Comparison of ENCODE assay signal across 11 mouse cellular contexts in genomic region chr10:60027619-60028084, GRCm38 (mm10). TPM values are rescaled to one million over a fixed set of nuclear protein-coding genes. Genes with fewer than 3 reads are reported as not detected.
DNase-seq lines count a peak whose midpoint lies in the region; ATAC-seq and TF ChIP-seq lines count a peak whose summit lies in the region.
"Had no signal": no experiment of that assay in that cellular context is flagged by ENCODE, and none has a peak within 500 bp of the region (broad histone marks: within the 10 kb centered on the region; RNA-seq: fewer than 3 reads in every experiment).

No protein-coding gene starts in this region.

- H3K9me3 ChIP-seq in lung, postnatal 0 days (ENCODE audit: low read length), result no peaks in the 10 kb centered on the region
- no peaks in the 10 kb centered on the region for H3K9me3 ChIP-seq in intestine, embryonic 14.5 days (ENCODE audit: control insufficient read depth, low read length)

- no peak overlapping the region for H3K4me3 ChIP-seq in lung, postnatal 0 days (ENCODE audit: low read depth, low read length)
- no peak overlapping the region for H3K4me3 ChIP-seq in intestine, embryonic 14.5 days (ENCODE audit: low read depth, low read length)
- no peak overlapping the region for H3K4me3 ChIP-seq in olfactory bulb, adult 2 months (ENCODE audit: insufficient read depth, low read depth, low read length)

- H3K36me3 ChIP-seq in lung, postnatal 0 days (ENCODE audit: insufficient read depth, low read length), result no peaks in the 10 kb centered on the region
- H3K36me3 ChIP-seq in intestine, embryonic 14.5 days (ENCODE audit: control insufficient read depth, insufficient read depth, low read length), result no peaks in the 10 kb centered on the region

- H3K9ac ChIP-seq in lung, postnatal 0 days (replicated peaks; ENCODE audit: low read depth), result no peak overlapping the region
- H3K9ac ChIP-seq in intestine, embryonic 14.5 days (ENCODE audit: low read length), result no peak overlapping the region

- DNase-seq in lung, postnatal 0 days (ENCODE audit: low spot score), result peak; percentile 26
- no peak for DNase-seq in lung, postnatal 25 days (ENCODE audit: low spot score)
- peak; percentile 71 for DNase-seq in brain, embryonic 14.5 days (ENCODE audit: low read depth)
- no peak for DNase-seq in intestine, embryonic 14.5 days (ENCODE audit: low spot score)
- DNase-seq in testis, postnatal 14 days (ENCODE audit: low spot score), result no peak
- DNase-seq in liver, result no peak
- no peak for DNase-seq in layer of hippocampus, adult 18-20 months (ENCODE audit: low spot score in 2 of 2)
- DNase-seq: heart, postnatal 14 days had no signal

- no peak overlapping the region for H3K4me2 ChIP-seq in lung, postnatal 0 days (replicated peaks; ENCODE audit: low read depth, low read length)
- H3K4me2 ChIP-seq in intestine, embryonic 14.5 days (ENCODE audit: low read length), result no peak overlapping the region

- no peaks in the 10 kb centered on the region for H3K27me3 ChIP-seq in lung, postnatal 0 days (replicated peaks; ENCODE audit: insufficient read depth, low read length)
- H3K27me3 ChIP-seq in intestine, embryonic 14.5 days (replicated peaks; ENCODE audit: control insufficient read depth, insufficient read depth, low read length), result no peaks in the 10 kb centered on the region
- H3K27me3 ChIP-seq: Patski had no signal

- no peak for TF ChIP-seq EP300 in lung, postnatal 0 days (IDR thresholded peaks at IDR 0.05)

- H3K27ac ChIP-seq in lung, postnatal 0 days (ENCODE audit: low read length), result no peak overlapping the region
- peak overlapping the region; percentile 60 for H3K27ac ChIP-seq in intestine, embryonic 14.5 days (ENCODE audit: low read depth)
- peak overlapping the region; percentile 53 for H3K27ac ChIP-seq in olfactory bulb, adult 2 months (ENCODE audit: insufficient read depth, low read depth, low read length)
- H3K27ac ChIP-seq: macrophage had no signal

- TF ChIP-seq CTCF in lung, postnatal 0 days (IDR thresholded peaks at IDR 0.05), result no peak
- no peak for TF ChIP-seq CTCF in brain, embryonic 14.5 days (IDR thresholded peaks at IDR 0.05; ENCODE audit: borderline replicate concordance, extremely low read depth, insufficient read depth, insufficient read length)
- TF ChIP-seq CTCF in olfactory bulb, adult 2 months (IDR thresholded peaks at IDR 0.05; ENCODE audit: insufficient read depth, low read depth, low read length), result no peak

- TF ChIP-seq POLR2A in brain, embryonic 14.5 days (IDR thresholded peaks at IDR 0.05; ENCODE audit: borderline replicate concordance, extremely low read depth, insufficient read depth, insufficient read length, poor library complexity, severe bottlenecking), result no peak
- no peak for TF ChIP-seq POLR2A in olfactory bulb, adult 2 months (IDR thresholded peaks at IDR 0.05; ENCODE audit: insufficient read depth, low read depth, low read length)

- WGBS in lung, postnatal 0 days, result 31% methylated on average over 2 of the region's 2 CpGs
- WGBS in intestine, embryonic 14.5 days, result 26% methylated on average over 2 of the region's 2 CpGs
- 43% methylated on average over 2 of the region's 2 CpGs for WGBS in olfactory bulb, adult 2 months

- ATAC-seq in lung, postnatal 0 days, result no peak
- ATAC-seq in intestine, embryonic 14.5 days (replicated peaks; ENCODE audit: low FRiP score, low TSS enrichment, low read depth), result peak; percentile 56
- ATAC-seq: Patski had no signal

- peaks cover 3% of the 10 kb centered on the region; the same call in 1 of the 2 replicates for H3K4me1 ChIP-seq in lung, postnatal 0 days (ENCODE audit: insufficient read depth, low read depth, low read length)
- H3K4me1 ChIP-seq in intestine, embryonic 14.5 days (replicated peaks; ENCODE audit: control insufficient read depth, insufficient read depth, low read length), result peaks cover 18% of the 10 kb centered on the region; the same call in 1 of the 2 replicates
- H3K4me1 ChIP-seq in olfactory bulb, adult 2 months (ENCODE audit: control insufficient read depth, insufficient read depth, low read length), result peaks cover 32% of the 10 kb centered on the region

RNA-seq across cellular contexts. Expression of gene Anapc16, which starts 24.7 kb away (rescaled TPM):
- 105 and 117 TPM in 2 replicates for polyA plus RNA-seq in lung, postnatal 0 days (2015; fragmentation: Nextera tagmentation; extraction: Ambion mirVana)
- polyA plus RNA-seq in brain, embryonic 14.5 days (2012; rRNA removed), result 85.9 and 112 TPM in 2 replicates
- 107 and 117 TPM in 2 replicates for polyA plus RNA-seq in intestine, embryonic 14.5 days (2014; fragmentation: Nextera tagmentation; extraction: Ambion mirVana)
- polyA plus RNA-seq in olfactory bulb, adult 2 months (2012; ENCODE audit: insufficient read depth, insufficient read length, low replicate concordance, missing spikeins), result not detected in 2 replicates
- 10 to 100 TPM; 66.9 to 73.1 TPM for total RNA-seq in layer of hippocampus, adult 18-20 months (2021)

RNA-seq across cellular contexts. Expression of gene Ascc1, which starts 25.0 kb away (rescaled TPM):
- polyA plus RNA-seq in lung, postnatal 0 days (2015; fragmentation: Nextera tagmentation; extraction: Ambion mirVana), result 47.2 and 50.0 TPM in 2 replicates
- 32.8 and 36.3 TPM in 2 replicates for polyA plus RNA-seq in brain, embryonic 14.5 days (2012; rRNA removed)
- 48.2 and 48.7 TPM in 2 replicates for polyA plus RNA-seq in intestine, embryonic 14.5 days (2014; fragmentation: Nextera tagmentation; extraction: Ambion mirVana)
- polyA plus RNA-seq in olfactory bulb, adult 2 months (2012; ENCODE audit: insufficient read depth, insufficient read length, low replicate concordance, missing spikeins), result not detected in 2 replicates
- 10 to 100 TPM; 15.4 to 17.9 TPM for total RNA-seq in layer of hippocampus, adult 18-20 months (2021)

Comparison
In these comparisons a context has a peak if more than half of its experiments do, and no peak if none do; other contexts are left out.
1. DNase-seq: peak in lung, postnatal 0 days (single experiment) and brain, embryonic 14.5 days (single experiment); none in lung, postnatal 25 days (single experiment), intestine, embryonic 14.5 days (single experiment), testis, postnatal 14 days (single experiment), liver (single experiment) and layer of hippocampus, adult 18-20 months (0 of 2).
2. RNA of gene Ascc1, which starts 25.0 kb away (polyA plus RNA-seq): 48.2 to 48.7 TPM in intestine, embryonic 14.5 days, 47.2 to 50.0 TPM in lung, postnatal 0 days and 32.8 to 36.3 TPM in brain, embryonic 14.5 days; not detected in olfactory bulb, adult 2 months; every median in the first group is over 10 times any median in the second.